Mouse (Mus musculus) kidney, adult 2 months (tissue): ENCODE data around the gene Foxo6. TPM values are rescaled to one million over a fixed set of nuclear protein-coding genes. Genes with fewer than 3 reads are reported as not detected.
A peak's percentile ranks its signal among the peaks of the same experiment; 100 is the strongest.

ENCODE experiments used
- DNase-seq: peaks from one replicate; pipeline ENCODE4 v3.0.0; 2021
- H3K27ac ChIP-seq: fragments of 200-500 bp; 2 replicates; pipeline ENCODE4 v1.5.1; 2012; ENCODE audit warnings: low read depth, low read length, control low read depth, inconsistent platforms; ENCODE audit not compliant: insufficient read depth
- H3K27me3 ChIP-seq: fragments of 200-500 bp; replicated peaks from 2 replicates; pipeline ENCODE4 v1.6.1; 2012; ENCODE audit warnings: mild to moderate bottlenecking, moderate library complexity, low read length, inconsistent platforms; ENCODE audit not compliant: control insufficient read depth, insufficient read depth
- H3K36me3 ChIP-seq: fragments of 200-500 bp; 2 replicates; pipeline ENCODE4 v1.6.1; 2012; ENCODE audit warnings: mild to moderate bottlenecking, moderate library complexity, low read length, inconsistent platforms; ENCODE audit not compliant: control insufficient read depth, insufficient read depth
- H3K4me1 ChIP-seq: fragments of 200-500 bp; 2 replicates; pipeline ENCODE4 v1.6.1; 2011; ENCODE audit warnings: low read length; ENCODE audit not compliant: control insufficient read depth, insufficient read depth
- H3K4me3 ChIP-seq: fragments of 200-500 bp; 2 replicates; pipeline ENCODE4 v1.5.1; 2011; ENCODE audit warnings: mild to moderate bottlenecking, low read depth, low read length, control low read depth; ENCODE audit not compliant: insufficient read depth
- CTCF ChIP-seq: fragments of 200-500 bp; conservative IDR thresholded peaks from 2 replicates; pipeline ENCODE4 v1.5.1; 2011; ENCODE audit warnings: low read depth, mild to moderate bottlenecking, control low read depth, low read length, moderate library complexity, mixed read lengths; ENCODE audit not compliant: insufficient read depth, insufficient read length
- POLR2A ChIP-seq: fragments of 200-500 bp; IDR thresholded peaks from one replicate; pipeline ENCODE4 v1.6.1; 2011; ENCODE audit warnings: low read depth, low read length, control low read depth
- WGBS: fragments of 180-500 bp; shearing (Covaris S2); methylation state at CpG from one replicate; pipeline ENCODE4 v1.1.7; 2018; 5-methylcytosine and 5-hydroxymethylcytosine counted together
- polyA plus RNA-seq: library from polyadenylated mRNA; depleted of rRNA; stranded (reverse); fragments of >200 nt; gene quantifications from 2 replicates; pipeline ENCODE4 v1.2.3, GENCODE M21; 2012

The Foxo6 gene
- polyA plus RNA-seq, 1 experiment, result 0.61 TPM

GRCm38 (mm10) chr4:120259356-120260181, 27.6 kb downstream of the Foxo6 start:
- 22% methylated on average over 21 of the region's 21 CpGs for WGBS
- TF ChIP-seq POLR2A, result no peak
- no peak for TF ChIP-seq CTCF
- Histone ChIP-seq H3K4me3 (no peak overlapping the region), H3K27ac (no peak overlapping the region), H3K27me3 (no peaks in the 10 kb centered on the region), H3K36me3 (no peaks in the 10 kb centered on the region), H3K4me1 (no peaks in the 10 kb centered on the region)
- DNase-seq, result no peak

- Histone ChIP-seq H3K4me3 (no peak overlapping the region), H3K36me3 (no peaks in the 10 kb centered on the region), H3K27me3 (no peaks in the 10 kb centered on the region), H3K4me1 (no peaks in the 10 kb centered on the region), H3K27ac (no peak overlapping the region)
- WGBS, result 31% methylated on average over 8 of the region's 8 CpGs
- no peak for TF ChIP-seq POLR2A
- no peak for TF ChIP-seq CTCF
- peak; percentile 51 for DNase-seq
Measured at GRCm38 (mm10) chr4:120248800-120249261, 38.3 kb downstream of the Foxo6 start.

DNA sequence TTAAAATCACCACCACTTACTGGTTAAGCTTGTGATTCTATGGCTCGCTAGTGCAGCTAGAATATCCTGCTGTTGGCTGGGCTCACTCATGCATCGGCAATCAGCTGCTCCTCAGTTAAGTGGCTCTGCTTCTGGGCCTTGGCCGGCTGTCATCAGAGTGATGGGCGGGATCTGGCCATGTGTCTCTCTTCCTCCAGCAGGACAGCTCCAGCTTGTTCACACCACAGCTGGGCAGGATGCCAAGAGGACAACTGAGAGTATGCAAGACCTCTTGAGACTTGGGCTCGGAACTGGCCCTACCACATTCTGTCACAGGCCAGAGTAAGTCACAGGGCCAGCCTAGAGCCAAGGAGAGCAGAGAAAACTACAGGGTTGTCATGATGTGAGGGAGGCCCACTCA, 39.7 kb downstream of the Foxo6 start:
- H3K27me3 ChIP-seq, result no peaks in the 10 kb centered on the region
- WGBS, result 36% methylated on average over 5 of the region's 5 CpGs
- peak; percentile 48 for DNase-seq
- no peaks in the 10 kb centered on the region for H3K36me3 ChIP-seq
- H3K27ac ChIP-seq, result no peak overlapping the region
- no peak for TF ChIP-seq POLR2A
- no peak for TF ChIP-seq CTCF
- H3K4me1 ChIP-seq, result no peaks in the 10 kb centered on the region
- H3K4me3 ChIP-seq, result no peak overlapping the region

GRCm38 (mm10) chr4:120246086-120246485, 41.1 kb downstream of the Foxo6 start:
- no peaks in the 10 kb centered on the region for H3K36me3 ChIP-seq
- peak; percentile 9 for DNase-seq
- H3K27me3 ChIP-seq, result no peaks in the 10 kb centered on the region
- TF ChIP-seq POLR2A (no peak), CTCF (no peak)
- WGBS, result 81% methylated on average over 6 of the region's 6 CpGs
- no peak overlapping the region for H3K4me3 ChIP-seq
- no peak overlapping the region for H3K27ac ChIP-seq
- H3K4me1 ChIP-seq, result no peaks in the 10 kb centered on the region

GRCm38 (mm10) chr4:120242783-120243262, 44.3 kb downstream of the Foxo6 start:
- no peaks in the 10 kb centered on the region for H3K27me3 ChIP-seq
- H3K27ac ChIP-seq, result no peak overlapping the region
- no peak for TF ChIP-seq CTCF
- no peak for TF ChIP-seq POLR2A
- no peaks in the 10 kb centered on the region for H3K4me1 ChIP-seq
- H3K4me3 ChIP-seq, result no peak overlapping the region
- DNase-seq, result no peak
- no peaks in the 10 kb centered on the region for H3K36me3 ChIP-seq
- WGBS, result 6% methylated on average over 10 of the region's 10 CpGs

DNA sequence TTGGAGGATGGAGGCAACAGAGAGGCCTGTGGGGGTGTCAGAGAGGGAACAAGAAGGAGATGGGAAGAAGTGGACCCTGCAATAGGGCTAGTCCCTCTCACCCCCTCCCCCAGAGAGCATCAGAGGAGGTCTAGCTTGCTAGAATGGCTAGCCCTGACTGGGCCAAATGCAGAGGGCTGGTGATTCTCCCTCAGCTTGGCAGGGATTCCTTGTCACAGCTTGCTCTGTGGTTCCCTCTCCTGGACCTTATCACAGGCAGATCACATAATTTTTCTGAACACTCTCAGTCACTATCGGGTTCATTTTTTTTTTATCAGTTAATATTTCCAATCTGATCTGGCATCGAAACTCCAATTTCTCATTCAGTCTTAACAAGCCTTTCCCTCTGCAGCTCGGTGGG, 46.0 kb downstream of the Foxo6 start:
- WGBS, result 78% methylated on average over 3 of the region's 3 CpGs
- no peak for TF ChIP-seq CTCF
- no peak for TF ChIP-seq POLR2A
- no peaks in the 10 kb centered on the region for H3K4me1 ChIP-seq
- no peak for DNase-seq
- H3K27ac ChIP-seq, result no peak overlapping the region
- no peak overlapping the region for H3K4me3 ChIP-seq
- H3K36me3 ChIP-seq, result no peaks in the 10 kb centered on the region
- H3K27me3 ChIP-seq, result no peaks in the 10 kb centered on the region

DNA sequence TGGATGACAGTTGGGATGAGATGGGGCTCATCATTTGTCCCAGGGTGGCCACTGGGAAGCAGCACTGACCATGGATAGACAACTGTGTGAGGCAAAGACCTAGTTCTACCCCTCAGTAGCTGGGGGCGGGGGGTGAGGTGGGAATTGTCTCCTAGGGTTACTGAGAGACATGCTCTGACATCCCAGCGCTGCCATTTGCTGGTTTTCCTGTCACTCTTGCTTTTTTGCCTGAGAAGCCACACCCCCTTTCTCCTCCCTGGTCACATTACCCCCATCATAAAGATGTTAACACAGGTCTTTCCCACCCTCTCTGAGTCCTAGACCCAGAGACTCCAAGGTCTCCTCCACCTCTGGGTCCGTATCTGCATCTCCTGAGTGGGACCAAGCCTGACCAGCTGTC, 47.7 kb downstream of the Foxo6 start:
- WGBS, result 68% methylated on average over 3 of the region's 3 CpGs
- no peaks in the 10 kb centered on the region for H3K36me3 ChIP-seq
- TF ChIP-seq POLR2A (no peak), CTCF (no peak)
- no peaks in the 10 kb centered on the region for H3K4me1 ChIP-seq
- no peak for DNase-seq
- no peaks in the 10 kb centered on the region for H3K27me3 ChIP-seq
- no peak overlapping the region for H3K27ac ChIP-seq
- no peak overlapping the region for H3K4me3 ChIP-seq
